Mouse (Mus musculus): Measurements from ENCODE around the gene H2al1a. TPM values are rescaled to one million over a fixed set of nuclear protein-coding genes. Genes with fewer than 3 reads are reported as not detected.
"Not testable (repeated sequence)": the region's sequence is repeated elsewhere in the genome, so short reads cannot be mapped to it uniquely, and the experiment has no call there.

The H2al1a gene
- total RNA-seq (2017), result not detected in 2 replicates

DNA sequence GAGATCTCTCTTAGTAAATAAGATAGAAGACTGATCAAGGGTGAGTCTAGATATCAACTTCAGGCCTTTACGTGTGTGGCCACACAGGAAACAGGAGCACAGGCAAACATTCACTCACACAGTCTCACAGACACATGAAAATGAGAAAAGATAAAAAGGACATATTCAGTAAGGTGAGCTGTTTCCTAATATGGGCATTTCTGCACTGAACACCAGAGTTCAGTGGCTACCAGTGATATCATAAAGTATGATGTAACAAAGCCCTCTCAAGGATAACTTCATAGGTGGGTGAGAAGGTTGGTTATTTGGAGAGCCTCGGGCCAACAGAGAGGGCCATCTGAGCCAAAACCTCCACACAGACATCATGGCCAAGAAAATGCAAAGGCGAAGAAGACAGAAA is at the start of gene H2al1a:
Gene H2al1a, plus strand, starts transcription at position 301 of the 400 bp plus-strand sequence.
- ATAC-seq (replicated peaks in 1 of 2; ENCODE audit: insufficient read depth in 1 of 2, low FRiP score in 2 of 2, low TSS enrichment in 1 of 2, low read depth in 1 of 2, poor library complexity in 2 of 2, severe bottlenecking in 2 of 2), result not testable (repeated sequence)

DNA sequence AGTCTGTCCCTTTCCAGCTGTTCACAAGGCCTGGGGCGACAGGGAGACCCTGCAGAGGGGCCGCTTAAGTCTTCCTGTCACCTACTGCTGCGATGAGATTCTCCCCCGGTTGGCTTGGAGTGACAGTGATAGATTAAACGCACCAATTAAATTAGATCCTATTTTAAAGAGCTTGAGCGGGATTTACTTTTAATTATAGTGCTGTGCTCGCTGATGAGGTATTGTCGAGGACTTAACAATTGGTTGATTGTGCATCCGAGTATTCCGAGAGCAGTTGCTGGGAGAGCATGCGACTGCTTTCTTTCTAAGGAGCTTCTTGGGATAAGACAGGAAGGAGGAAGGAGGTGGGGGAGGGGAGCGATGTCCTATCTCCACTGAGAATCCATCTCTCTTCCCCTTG is 48.9 kb upstream of the H2al1a start:
- ATAC-seq (replicated peaks in 1 of 2; ENCODE audit: insufficient read depth in 1 of 2, low FRiP score in 2 of 2, low TSS enrichment in 1 of 2, low read depth in 1 of 2, poor library complexity in 2 of 2, severe bottlenecking in 2 of 2), result no peak

DNA sequence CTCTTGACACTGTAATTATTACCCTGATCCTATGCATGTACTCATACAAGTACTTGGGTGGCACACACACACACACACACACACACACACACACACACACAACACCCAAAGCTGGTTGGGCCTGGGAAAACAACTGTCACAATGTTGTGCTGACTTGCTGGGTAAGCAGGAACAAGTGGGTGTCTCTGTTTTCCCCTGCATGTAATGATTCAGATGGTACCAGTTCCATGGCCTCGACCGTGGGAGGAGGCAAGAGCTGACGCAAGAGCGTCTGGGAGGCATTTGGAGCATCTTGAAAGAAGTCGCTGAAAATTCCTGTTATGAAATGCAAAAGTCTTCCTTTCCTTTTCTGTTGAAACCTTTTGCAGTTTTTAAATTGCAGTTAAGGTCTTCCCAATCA is 45.0 kb upstream of the H2al1a start:
- no peak for ATAC-seq (replicated peaks in 1 of 2; ENCODE audit: insufficient read depth in 1 of 2, low FRiP score in 2 of 2, low TSS enrichment in 1 of 2, low read depth in 1 of 2, poor library complexity in 2 of 2, severe bottlenecking in 2 of 2)

GRCm38 (mm10) chrX:11254521-11255207 is 44.4 kb upstream of the H2al1a start:
- peak in 1 of 2 experiments; percentile 4; a peak in 1 of 4 replicates for ATAC-seq (replicated peaks in 1 of 2; ENCODE audit: insufficient read depth in 1 of 2, low FRiP score in 2 of 2, low TSS enrichment in 1 of 2, low read depth in 1 of 2, poor library complexity in 2 of 2, severe bottlenecking in 2 of 2)

- ATAC-seq (replicated peaks in 1 of 2; ENCODE audit: insufficient read depth in 1 of 2, low FRiP score in 2 of 2, low TSS enrichment in 1 of 2, low read depth in 1 of 2, poor library complexity in 2 of 2, severe bottlenecking in 2 of 2), result no peak
Measured at GRCm38 (mm10) chrX:11255564-11256360, 43.3 kb upstream of the H2al1a start.

- no peak for ATAC-seq (replicated peaks in 1 of 2; ENCODE audit: insufficient read depth in 1 of 2, low FRiP score in 2 of 2, low TSS enrichment in 1 of 2, low read depth in 1 of 2, poor library complexity in 2 of 2, severe bottlenecking in 2 of 2)
Measured at GRCm38 (mm10) chrX:11264918-11265317, 34.1 kb upstream of the H2al1a start.

DNA sequence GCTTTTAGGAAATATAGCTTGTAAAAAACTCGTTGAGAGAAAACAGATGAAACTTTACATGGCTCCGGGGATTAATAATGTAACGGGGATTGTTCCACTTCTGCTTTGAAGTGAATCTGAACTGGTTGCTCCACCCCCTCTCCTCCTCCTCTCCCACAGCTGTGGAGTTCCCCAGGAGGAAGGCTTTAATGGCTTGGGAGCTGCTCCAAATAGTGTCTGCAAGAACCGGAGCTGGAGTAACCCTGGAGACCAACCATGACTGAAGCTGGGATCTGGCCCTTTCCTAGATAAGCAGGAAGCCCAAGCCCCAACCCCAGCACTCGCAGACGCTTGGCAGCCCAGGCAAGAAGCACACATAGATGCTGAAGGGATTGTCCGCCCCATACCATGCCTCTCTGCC is 31.3 kb upstream of the H2al1a start:
- ATAC-seq (replicated peaks in 1 of 2; ENCODE audit: insufficient read depth in 1 of 2, low FRiP score in 2 of 2, low TSS enrichment in 1 of 2, low read depth in 1 of 2, poor library complexity in 2 of 2, severe bottlenecking in 2 of 2), result no peak

DNA sequence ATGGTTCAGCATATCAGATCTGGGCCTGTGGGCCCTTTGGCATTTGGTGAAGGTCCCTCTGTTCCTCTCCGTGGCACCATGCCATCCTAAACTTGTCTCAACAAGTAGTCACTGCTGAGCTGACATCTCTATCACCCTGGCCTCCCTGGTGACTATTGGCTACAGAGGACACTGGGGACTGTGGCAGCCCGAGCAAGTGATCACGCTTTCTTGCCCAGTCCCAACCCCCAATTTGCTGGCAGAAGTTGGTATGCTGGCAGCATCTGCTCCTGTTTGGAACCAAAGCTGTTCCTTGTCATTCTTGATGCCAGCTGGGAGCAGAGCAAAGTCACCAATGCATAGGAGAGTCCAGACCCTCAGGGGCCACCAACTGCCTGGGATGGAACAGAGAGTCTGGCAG is 30.0 kb upstream of the H2al1a start:
- ATAC-seq (replicated peaks in 1 of 2; ENCODE audit: insufficient read depth in 1 of 2, low FRiP score in 2 of 2, low TSS enrichment in 1 of 2, low read depth in 1 of 2, poor library complexity in 2 of 2, severe bottlenecking in 2 of 2), result no peak

GRCm38 (mm10) chrX:11273190-11273589 is 25.9 kb upstream of the H2al1a start:
- ATAC-seq (replicated peaks in 1 of 2; ENCODE audit: insufficient read depth in 1 of 2, low FRiP score in 2 of 2, low TSS enrichment in 1 of 2, low read depth in 1 of 2, poor library complexity in 2 of 2, severe bottlenecking in 2 of 2), result no peak

DNA sequence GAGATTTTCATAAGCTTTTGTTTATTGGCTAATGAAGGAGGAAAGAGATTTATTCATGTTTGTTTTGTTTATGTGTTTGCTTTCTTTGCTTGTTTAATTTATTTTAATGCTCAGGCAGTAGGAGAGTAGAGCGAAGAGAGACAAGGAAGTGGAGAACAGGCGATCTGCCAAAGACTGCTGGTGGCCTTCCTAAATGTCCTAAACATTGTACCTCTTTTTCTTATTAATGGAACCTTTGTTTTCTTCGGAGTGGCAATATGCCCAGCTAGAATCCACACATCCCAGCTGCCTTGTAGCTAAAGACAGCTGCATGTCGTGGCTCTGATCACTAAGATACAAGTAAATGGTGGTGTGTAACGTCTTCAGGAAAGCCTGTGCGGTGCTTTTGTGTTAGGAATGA is 22.0 kb upstream of the H2al1a start:
- no peak for ATAC-seq (replicated peaks in 1 of 2; ENCODE audit: insufficient read depth in 1 of 2, low FRiP score in 2 of 2, low TSS enrichment in 1 of 2, low read depth in 1 of 2, poor library complexity in 2 of 2, severe bottlenecking in 2 of 2)

GRCm38 (mm10) chrX:11280741-11281140 is 18.3 kb upstream of the H2al1a start:
- ATAC-seq (replicated peaks in 1 of 2; ENCODE audit: insufficient read depth in 1 of 2, low FRiP score in 2 of 2, low TSS enrichment in 1 of 2, low read depth in 1 of 2, poor library complexity in 2 of 2, severe bottlenecking in 2 of 2), result no peak

DNA sequence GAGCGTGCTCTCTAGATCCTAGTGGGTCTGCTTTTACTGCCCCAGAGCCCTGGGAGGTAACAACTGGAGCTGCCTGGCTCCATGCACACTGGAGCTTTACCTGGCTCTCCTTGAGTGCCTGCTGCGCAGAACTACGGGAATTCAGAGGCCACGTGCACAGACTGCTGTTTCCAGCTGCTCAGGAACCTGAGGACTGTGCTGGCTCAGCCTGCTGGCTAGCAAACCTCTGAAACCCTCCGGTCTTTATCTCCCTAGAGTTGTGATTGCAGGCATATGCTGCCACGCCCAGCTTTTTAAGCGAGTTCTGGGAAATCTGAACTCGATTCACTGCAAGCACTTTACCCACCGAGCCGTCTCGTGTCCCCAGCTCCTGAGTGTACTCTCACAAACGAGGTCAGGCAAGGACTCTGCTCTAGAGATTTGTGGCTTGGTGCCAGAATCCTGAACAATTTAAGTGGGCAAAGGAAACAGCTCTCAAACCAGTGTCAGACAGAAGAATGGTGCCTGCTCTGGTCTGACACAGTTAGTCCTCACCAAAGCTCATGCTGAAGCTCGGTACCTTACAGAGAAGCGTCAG is 10.7 kb upstream of the H2al1a start:
- ATAC-seq (replicated peaks in 1 of 2; ENCODE audit: insufficient read depth in 1 of 2, low FRiP score in 2 of 2, low TSS enrichment in 1 of 2, low read depth in 1 of 2, poor library complexity in 2 of 2, severe bottlenecking in 2 of 2), result no peak

DNA sequence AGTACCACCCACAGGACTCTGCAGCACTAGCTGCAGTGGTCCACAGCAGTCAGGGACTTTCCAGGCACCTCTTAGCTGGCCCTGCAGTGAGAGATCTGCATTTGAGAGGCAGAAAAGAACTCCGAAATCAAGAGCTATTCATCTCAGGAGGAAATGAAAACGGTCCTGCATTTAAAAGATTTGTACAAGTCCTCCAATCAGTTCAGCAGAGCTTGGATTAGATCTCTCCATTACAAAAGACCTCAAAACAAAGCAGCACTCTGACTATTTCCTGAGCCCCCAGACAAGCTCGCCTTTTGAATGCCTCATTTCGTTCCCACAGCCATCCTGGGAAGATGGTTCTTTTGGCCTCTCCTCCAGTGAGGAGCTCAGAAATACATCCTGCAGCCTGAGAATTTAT is 9.8 kb upstream of the H2al1a start:
- ATAC-seq (replicated peaks in 1 of 2; ENCODE audit: insufficient read depth in 1 of 2, low FRiP score in 2 of 2, low TSS enrichment in 1 of 2, low read depth in 1 of 2, poor library complexity in 2 of 2, severe bottlenecking in 2 of 2), result no peak

- ATAC-seq (replicated peaks in 1 of 2; ENCODE audit: insufficient read depth in 1 of 2, low FRiP score in 2 of 2, low TSS enrichment in 1 of 2, low read depth in 1 of 2, poor library complexity in 2 of 2, severe bottlenecking in 2 of 2), result not testable (repeated sequence)
Measured at GRCm38 (mm10) chrX:11302132-11302531, 3.1 kb downstream of the H2al1a start, which contains the start of gene H2al1b. Gene H2al1b (plus strand): TSS chrX:11302432.

DNA sequence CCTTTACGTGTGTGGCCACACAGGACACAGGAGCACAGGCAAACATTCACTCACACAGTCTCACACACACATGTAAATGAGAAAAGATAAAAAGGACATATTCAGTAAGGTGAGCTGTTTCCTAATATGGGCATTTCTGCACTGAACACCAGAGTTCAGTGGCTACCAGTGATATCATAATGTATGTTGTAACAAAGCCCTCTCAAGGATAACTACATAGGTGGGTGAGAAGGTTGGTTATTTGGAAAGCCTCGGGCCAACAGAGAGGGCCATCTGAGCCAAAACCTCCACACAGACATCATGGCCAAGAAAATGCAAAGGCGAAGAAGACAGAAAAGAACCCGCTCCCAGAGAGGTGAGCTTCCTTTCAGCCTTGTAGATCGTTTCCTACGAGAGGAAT is 6.3 kb downstream of the H2al1a start, which contains the start of gene H2al1c:
Gene H2al1c, plus strand, starts transcription at position 301 of the 400 bp plus-strand sequence.
- ATAC-seq (replicated peaks in 1 of 2; ENCODE audit: insufficient read depth in 1 of 2, low FRiP score in 2 of 2, low TSS enrichment in 1 of 2, low read depth in 1 of 2, poor library complexity in 2 of 2, severe bottlenecking in 2 of 2), result not testable (repeated sequence)

GRCm38 (mm10) chrX:11308524-11308923 is 9.5 kb downstream of the H2al1a start, which contains the start of gene H2al1d:
Gene H2al1d (plus strand): TSS chrX:11308824.
- ATAC-seq (replicated peaks in 1 of 2; ENCODE audit: insufficient read depth in 1 of 2, low FRiP score in 2 of 2, low TSS enrichment in 1 of 2, low read depth in 1 of 2, poor library complexity in 2 of 2, severe bottlenecking in 2 of 2), result not testable (repeated sequence)

GRCm38 (mm10) chrX:11311634-11312033 is 12.6 kb downstream of the H2al1a start, which contains the start of gene H2al1e:
Gene H2al1e (plus strand): TSS chrX:11311934.
- not testable (repeated sequence) for ATAC-seq (replicated peaks in 1 of 2; ENCODE audit: insufficient read depth in 1 of 2, low FRiP score in 2 of 2, low TSS enrichment in 1 of 2, low read depth in 1 of 2, poor library complexity in 2 of 2, severe bottlenecking in 2 of 2)

DNA sequence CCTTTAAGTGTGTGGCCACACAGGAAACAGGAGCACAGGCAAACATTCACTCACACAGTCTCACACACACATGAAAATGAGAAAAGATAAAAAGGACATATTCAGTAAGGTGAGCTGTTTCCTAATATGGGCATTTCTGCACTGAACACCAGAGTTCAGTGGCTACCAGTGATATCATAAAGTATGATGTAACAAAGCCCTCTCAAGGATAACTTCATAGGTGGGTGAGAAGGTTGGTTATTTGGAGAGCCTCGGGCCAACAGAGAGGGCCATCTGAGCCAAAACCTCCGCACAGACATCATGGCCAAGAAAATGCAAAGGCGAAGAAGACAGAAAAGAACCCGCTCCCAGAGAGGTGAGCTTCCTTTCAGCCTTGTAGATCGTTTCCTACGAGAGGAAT is 15.8 kb downstream of the H2al1a start, which contains the start of gene H2al1f:
Gene H2al1f, plus strand, starts transcription at position 301 of the 400 bp plus-strand sequence.
- ATAC-seq (replicated peaks in 1 of 2; ENCODE audit: insufficient read depth in 1 of 2, low FRiP score in 2 of 2, low TSS enrichment in 1 of 2, low read depth in 1 of 2, poor library complexity in 2 of 2, severe bottlenecking in 2 of 2), result not testable (repeated sequence)
